Mouse (Mus musculus) lung, adult 2 months (tissue): ENCODE measurements at regions not wholly inside any gene's neighbourhood (a gene's known extent, or its start where the extent isn't known, plus 50 kb on each side); places are given as distances from the start of the nearest gene placed in this dataset.

Source experiments
- CTCF ChIP-seq: fragments of 200-500 bp; IDR thresholded peaks from 2 replicates; pipeline ENCODE4 v1.5.1; 2011; ENCODE audit warnings: mild to moderate bottlenecking, low read length, control low read depth; ENCODE audit not compliant: insufficient read depth
- POLR2A ChIP-seq: fragments of 200-500 bp; IDR thresholded peaks from 2 replicates; pipeline ENCODE4 v1.6.1; 2011; ENCODE audit warnings: low read depth, mild to moderate bottlenecking, control low read depth, low read length, borderline replicate concordance; ENCODE audit errors: extremely low read depth

DNA sequence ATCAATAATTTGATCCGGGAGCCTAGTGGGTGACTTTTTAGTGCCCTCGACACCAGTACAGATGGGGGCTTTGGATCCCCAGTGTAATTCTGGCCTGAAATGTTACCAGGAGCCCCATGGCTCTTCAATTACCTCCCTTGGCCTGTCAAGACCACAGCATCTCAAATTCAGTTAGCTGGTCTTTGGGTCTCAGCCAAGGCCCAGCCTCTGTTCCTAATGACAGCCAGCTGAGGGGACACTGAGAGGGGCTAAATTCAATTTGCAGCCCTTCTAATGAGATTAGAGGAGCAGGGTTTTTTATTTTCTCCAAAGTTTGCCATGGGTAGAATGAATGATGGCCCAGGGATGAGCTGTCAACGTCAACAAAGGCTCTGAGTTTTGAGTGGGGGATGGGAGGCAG is 109.9 kb upstream of the Tbx20 start:
- TF ChIP-seq CTCF (no peak), POLR2A (no peak)
